Mouse (Mus musculus): ENCODE measurements at regions not wholly inside any gene's neighbourhood (a gene's known extent, or its start where the extent isn't known, plus 50 kb on each side); places are given as distances from the start of the nearest gene placed in this dataset.

GRCm38 (mm10) chr19:6644871-6645270, 102.0 kb upstream of the Slc22a12 start:
- no peak for DNase-seq

- DNase-seq, result no peak
Observed at GRCm38 (mm10) chr19:6639681-6640080, 96.8 kb upstream of the Slc22a12 start.

- no peak for DNase-seq
Observed at GRCm38 (mm10) chr19:6633400-6633799, 90.6 kb upstream of the Slc22a12 start.

- no peak for DNase-seq
Observed at GRCm38 (mm10) chr19:6631817-6632216, 89.0 kb upstream of the Slc22a12 start.

GRCm38 (mm10) chr19:6630613-6630940, 87.7 kb upstream of the Slc22a12 start:
- DNase-seq, result no peak

- DNase-seq, result no peak
Observed at GRCm38 (mm10) chr19:6629911-6630612, 87.2 kb upstream of the Slc22a12 start.

GRCm38 (mm10) chr19:6625574-6625973, 82.7 kb upstream of the Slc22a12 start:
- no peak for DNase-seq

- DNase-seq, result no peak
Observed at GRCm38 (mm10) chr19:6621023-6621422, 78.2 kb upstream of the Slc22a12 start.

GRCm38 (mm10) chr19:6619546-6619945, 76.7 kb upstream of the Slc22a12 start:
- DNase-seq, result no peak

- DNase-seq, result no peak
Observed at GRCm38 (mm10) chr19:6616659-6617058, 73.8 kb upstream of the Slc22a12 start.

GRCm38 (mm10) chr19:6612441-6612840, 69.6 kb upstream of the Slc22a12 start:
- DNase-seq, result no peak

- DNase-seq, result no peak
Observed at GRCm38 (mm10) chr19:6611921-6612320, 69.1 kb upstream of the Slc22a12 start.

- no peak for DNase-seq
Observed at GRCm38 (mm10) chr19:6610715-6611114, 67.9 kb upstream of the Slc22a12 start.

GRCm38 (mm10) chr19:6610051-6610450, 67.2 kb upstream of the Slc22a12 start:
- DNase-seq, result no peak

- no peak for DNase-seq
Observed at GRCm38 (mm10) chr19:6607501-6607900, 64.7 kb upstream of the Slc22a12 start.

- peak; percentile 24 for DNase-seq
Observed at GRCm38 (mm10) chr19:6606667-6607066, 63.8 kb upstream of the Slc22a12 start.

GRCm38 (mm10) chr19:6604702-6605101, 61.9 kb upstream of the Slc22a12 start:
- no peak for DNase-seq

- no peak for DNase-seq
Observed at GRCm38 (mm10) chr19:6600873-6601530, 58.2 kb upstream of the Slc22a12 start.

- no peak for DNase-seq
Observed at GRCm38 (mm10) chr19:6599281-6599680, 56.4 kb upstream of the Slc22a12 start.

- no peak for DNase-seq
Observed at GRCm38 (mm10) chr19:6598186-6598585, 55.4 kb upstream of the Slc22a12 start.

- DNase-seq, result no peak
Observed at GRCm38 (mm10) chr19:6595801-6596200, 53.0 kb upstream of the Slc22a12 start.
